Mouse (Mus musculus) kidney, embryonic 16.5 days (tissue): Measurements from ENCODE around the gene Foxn3. TPM values are rescaled to one million over a fixed set of nuclear protein-coding genes. Genes with fewer than 3 reads are reported as not detected.

ENCODE experiments used
- ATAC-seq: fragments of 200-750 bp; cut with Nextera tagmentation; 2 replicates; pipeline ENCODE4 v1.8.0; 2017; ENCODE audit warnings: moderate TSS enrichment; ENCODE audit not compliant: low FRiP score, low TSS enrichment
- H3K27ac ChIP-seq: fragments of 300-500 bp; sonication (generic); 2 replicates; pipeline ENCODE4 v1.5.1; 2014; ENCODE audit warnings: low read length
- H3K27me3 ChIP-seq: fragments of 300-500 bp; sonication (generic); 2 replicates; pipeline ENCODE4 v1.6.1; 2014; ENCODE audit warnings: low read length, control low read depth, mixed read lengths; ENCODE audit not compliant: insufficient read depth
- H3K36me3 ChIP-seq: fragments of 300-500 bp; sonication (generic); 2 replicates; pipeline ENCODE4 v1.6.1; 2014; ENCODE audit warnings: low read length, control low read depth, mixed read lengths; ENCODE audit not compliant: insufficient read depth
- H3K4me1 ChIP-seq: fragments of 300-500 bp; sonication (generic); 2 replicates; pipeline ENCODE4 v1.6.1; 2014; ENCODE audit warnings: low read length, control low read depth, mixed read lengths; ENCODE audit not compliant: insufficient read depth
- H3K4me2 ChIP-seq: fragments of 300-500 bp; sonication (generic); replicated peaks from 2 replicates; pipeline ENCODE4 v1.6.1; 2014; ENCODE audit warnings: low read depth, low read length
- H3K4me3 ChIP-seq: fragments of 300-500 bp; sonication (generic); 2 replicates; pipeline ENCODE4 v1.5.1; 2014; ENCODE audit warnings: mild to moderate bottlenecking, low read length
- H3K9ac ChIP-seq: fragments of 300-500 bp; sonication (generic); replicated peaks from 2 replicates; pipeline ENCODE4 v1.6.1; 2014; ENCODE audit warnings: low read length
- H3K9me3 ChIP-seq: fragments of 300-500 bp; sonication (generic); 2 replicates; pipeline ENCODE4 v1.6.1; 2016; ENCODE audit warnings: low read length, control low read depth
- WGBS: fragments of 180-500 bp; shearing (Covaris S2); extraction: QIAGEN DNeasy Blood & Tissue Kit; methylation state at CpG from one replicate; pipeline ENCODE4 v1.1.7; 2014; 5-methylcytosine and 5-hydroxymethylcytosine counted together
- polyA plus RNA-seq: library from polyadenylated mRNA; unstranded; fragments of >200 nt; fragmentation: Nextera tagmentation; extraction: Ambion mirVana; gene quantifications from 2 replicates; pipeline ENCODE4 v1.2.1, GENCODE M21; 2015

The Foxn3 gene
- polyA plus RNA-seq, 1 experiment from 2014 or later, result 54.0 TPM

- peaks cover 7% of the 10 kb centered on the region; the same call in 1 of the 2 replicates for H3K4me1 ChIP-seq
- no peak overlapping the region for H3K27ac ChIP-seq
- no peaks in the 10 kb centered on the region for H3K36me3 ChIP-seq
- H3K9ac ChIP-seq, result no peak overlapping the region
- no peak overlapping the region for H3K4me3 ChIP-seq
- H3K9me3 ChIP-seq, result no peaks in the 10 kb centered on the region
- H3K4me2 ChIP-seq, result no peak overlapping the region
- ATAC-seq, result no peak
- 77% methylated on average over 5 of the region's 5 CpGs for WGBS
- no peaks in the 10 kb centered on the region for H3K27me3 ChIP-seq
Observed at GRCm38 (mm10) chr12:99358698-99359097, 204.7 kb downstream of the Foxn3 start.

- H3K4me2 ChIP-seq, result no peak overlapping the region
- no peak overlapping the region for H3K4me3 ChIP-seq
- H3K27ac ChIP-seq, result no peak overlapping the region
- WGBS, result 86% methylated on average over 8 of the region's 8 CpGs
- H3K27me3 ChIP-seq, result no peaks in the 10 kb centered on the region
- H3K9me3 ChIP-seq, result no peaks in the 10 kb centered on the region
- H3K4me1 ChIP-seq, result peaks cover 12% of the 10 kb centered on the region
- H3K36me3 ChIP-seq, result no peaks in the 10 kb centered on the region
- no peak for ATAC-seq
- H3K9ac ChIP-seq, result no peak overlapping the region
Observed at GRCm38 (mm10) chr12:99356660-99357059, 206.7 kb downstream of the Foxn3 start.

GRCm38 (mm10) chr12:99353692-99354091 is 209.7 kb downstream of the Foxn3 start:
- ATAC-seq, result no peak
- Histone ChIP-seq H3K4me3 (no peak overlapping the region), H3K27ac (no peak overlapping the region), H3K9me3 (no peaks in the 10 kb centered on the region), H3K4me2 (no peak overlapping the region), H3K36me3 (no peaks in the 10 kb centered on the region), H3K4me1 (peaks cover 27% of the 10 kb centered on the region), H3K27me3 (no peaks in the 10 kb centered on the region), H3K9ac (no peak overlapping the region)
- WGBS, result 90% methylated on average over 11 of the region's 11 CpGs

- Histone ChIP-seq H3K9ac (no peak overlapping the region), H3K4me2 (no peak overlapping the region), H3K9me3 (no peaks in the 10 kb centered on the region), H3K27ac (no peak overlapping the region), H3K27me3 (no peaks in the 10 kb centered on the region), H3K36me3 (no peaks in the 10 kb centered on the region), H3K4me1 (peaks cover 38% of the 10 kb centered on the region), H3K4me3 (no peak overlapping the region)
- ATAC-seq, result no peak
- 80% methylated on average over 6 of the region's 6 CpGs for WGBS
Observed at GRCm38 (mm10) chr12:99352583-99352982, 210.8 kb downstream of the Foxn3 start.

- ATAC-seq, result no peak
- H3K4me1 ChIP-seq, result peaks cover 38% of the 10 kb centered on the region
- H3K4me3 ChIP-seq, result no peak overlapping the region
- H3K4me2 ChIP-seq, result no peak overlapping the region
- 0 out of 2 replicates have a peak overlapping the region, but pooled peaks have one; percentile 36 for H3K27ac ChIP-seq
- H3K27me3 ChIP-seq, result no peaks in the 10 kb centered on the region
- no peaks in the 10 kb centered on the region for H3K9me3 ChIP-seq
- H3K9ac ChIP-seq, result no peak overlapping the region
- no peaks in the 10 kb centered on the region for H3K36me3 ChIP-seq
- 67% methylated on average over 7 of the region's 7 CpGs for WGBS
Observed at GRCm38 (mm10) chr12:99352136-99352535, 211.2 kb downstream of the Foxn3 start.

- no peak overlapping the region for H3K4me3 ChIP-seq
- WGBS, result 14% methylated on average over 9 of the region's 9 CpGs
- H3K4me1 ChIP-seq, result peaks cover 38% of the 10 kb centered on the region
- H3K9ac ChIP-seq, result no peak overlapping the region
- ATAC-seq, result no peak
- H3K36me3 ChIP-seq, result no peaks in the 10 kb centered on the region
- H3K27ac ChIP-seq, result 0 out of 2 replicates have a peak overlapping the region, but pooled peaks have one; percentile 36
- H3K9me3 ChIP-seq, result no peaks in the 10 kb centered on the region
- no peak overlapping the region for H3K4me2 ChIP-seq
- H3K27me3 ChIP-seq, result no peaks in the 10 kb centered on the region
Observed at GRCm38 (mm10) chr12:99351731-99352130, 211.7 kb downstream of the Foxn3 start.

GRCm38 (mm10) chr12:99349650-99349997 is 213.8 kb downstream of the Foxn3 start:
- Histone ChIP-seq H3K4me3 (no peak overlapping the region), H3K27ac (no peak overlapping the region), H3K36me3 (no peaks in the 10 kb centered on the region), H3K9me3 (no peaks in the 10 kb centered on the region), H3K4me2 (no peak overlapping the region), H3K9ac (no peak overlapping the region; the same call in 1 of the 2 replicates), H3K4me1 (peaks cover 42% of the 10 kb centered on the region), H3K27me3 (no peaks in the 10 kb centered on the region)
- ATAC-seq, result no peak
- 72% methylated on average over 9 of the region's 9 CpGs for WGBS

- H3K9me3 ChIP-seq, result no peaks in the 10 kb centered on the region
- 0 out of 2 replicates have a peak, but pooled peaks have one; percentile 31 for ATAC-seq
- H3K9ac ChIP-seq, result peak overlapping the region; percentile 29; the same call in 1 of the 2 replicates
- H3K36me3 ChIP-seq, result no peaks in the 10 kb centered on the region
- WGBS, result 60% methylated on average over 10 of the region's 10 CpGs
- H3K4me2 ChIP-seq, result no peak overlapping the region
- 0 out of 2 replicates have a peak overlapping the region, but pooled peaks have one; percentile 21 for H3K27ac ChIP-seq
- no peak overlapping the region for H3K4me3 ChIP-seq
- no peaks in the 10 kb centered on the region for H3K27me3 ChIP-seq
- peaks cover 47% of the 10 kb centered on the region for H3K4me1 ChIP-seq
Observed at GRCm38 (mm10) chr12:99348940-99349649, 214.3 kb downstream of the Foxn3 start.

- Histone ChIP-seq H3K9ac (no peak overlapping the region), H3K9me3 (no peaks in the 10 kb centered on the region), H3K4me2 (no peak overlapping the region), H3K4me3 (no peak overlapping the region), H3K27ac (no peak overlapping the region), H3K27me3 (no peaks in the 10 kb centered on the region), H3K4me1 (peaks cover 51% of the 10 kb centered on the region), H3K36me3 (no peaks in the 10 kb centered on the region)
- no peak for ATAC-seq
- WGBS, result 49% methylated on average over 3 of the region's 3 CpGs
Observed at GRCm38 (mm10) chr12:99347512-99347911, 215.9 kb downstream of the Foxn3 start.

- ATAC-seq, result no peak
- Histone ChIP-seq H3K4me3 (no peak overlapping the region), H3K27ac (no peak overlapping the region), H3K27me3 (no peaks in the 10 kb centered on the region), H3K9ac (no peak overlapping the region), H3K4me1 (peaks cover 50% of the 10 kb centered on the region), H3K9me3 (no peaks in the 10 kb centered on the region), H3K4me2 (no peak overlapping the region), H3K36me3 (no peaks in the 10 kb centered on the region)
- WGBS, result 71% methylated on average over 3 of the region's 3 CpGs
Observed at GRCm38 (mm10) chr12:99346982-99347381, 216.4 kb downstream of the Foxn3 start.
